Mouse (Mus musculus) cerebellum, adult 2 months (tissue): ENCODE measurements around the gene Myh2. TPM values are rescaled to one million over a fixed set of nuclear protein-coding genes. Genes with fewer than 3 reads are reported as not detected.

ENCODE experiments used
- DNase-seq, 2 experiments: peaks; one replicate each; pipeline ENCODE4 v3.0.0; 2021
- H3K27ac ChIP-seq: fragments of 200-500 bp; 2 replicates; pipeline ENCODE4 v1.5.1; 2012; ENCODE audit warnings: low read length, control low read depth, inconsistent platforms; ENCODE audit not compliant: insufficient read depth
- H3K27me3 ChIP-seq: fragments of 200-500 bp; 2 replicates; pipeline ENCODE4 v1.6.1; 2012; ENCODE audit warnings: inconsistent platforms, mild to moderate bottlenecking, low read length, moderate library complexity; ENCODE audit not compliant: control insufficient read depth, insufficient read depth
- H3K4me1 ChIP-seq: fragments of 200-500 bp; 2 replicates; pipeline ENCODE4 v1.6.1; 2011; ENCODE audit warnings: low read length; ENCODE audit not compliant: control insufficient read depth, insufficient read depth
- H3K4me3 ChIP-seq: fragments of 200-500 bp; replicated peaks from 2 replicates; pipeline ENCODE3; 2011; ENCODE audit warnings: mild to moderate bottlenecking, low read depth, low read length, control low read depth; ENCODE audit not compliant: insufficient read depth
- CTCF ChIP-seq: fragments of 200-500 bp; IDR thresholded peaks from 2 replicates; pipeline ENCODE4 v1.5.1; 2011; ENCODE audit warnings: low read depth, mild to moderate bottlenecking, control low read depth, low read length, moderate library complexity, borderline replicate concordance; ENCODE audit not compliant: insufficient read depth
- POLR2A ChIP-seq: fragments of 200-500 bp; IDR thresholded peaks from 2 replicates; pipeline ENCODE4 v1.6.1; 2011; ENCODE audit warnings: low read length, control low read depth, borderline replicate concordance; ENCODE audit not compliant: insufficient read depth
- WGBS: fragments of 180-500 bp; shearing (Covaris S2); methylation state at CpG from one replicate; pipeline ENCODE4 v1.1.7; 2018; 5-methylcytosine and 5-hydroxymethylcytosine counted together
- polyA plus RNA-seq: library from polyadenylated mRNA; depleted of rRNA; stranded (reverse); fragments of >200 nt; gene quantifications from 2 replicates; pipeline ENCODE4 v1.2.3, GENCODE M21; 2012; rRNA removed

Myh2 gene
- not detected in 2 replicates for polyA plus RNA-seq

DNA sequence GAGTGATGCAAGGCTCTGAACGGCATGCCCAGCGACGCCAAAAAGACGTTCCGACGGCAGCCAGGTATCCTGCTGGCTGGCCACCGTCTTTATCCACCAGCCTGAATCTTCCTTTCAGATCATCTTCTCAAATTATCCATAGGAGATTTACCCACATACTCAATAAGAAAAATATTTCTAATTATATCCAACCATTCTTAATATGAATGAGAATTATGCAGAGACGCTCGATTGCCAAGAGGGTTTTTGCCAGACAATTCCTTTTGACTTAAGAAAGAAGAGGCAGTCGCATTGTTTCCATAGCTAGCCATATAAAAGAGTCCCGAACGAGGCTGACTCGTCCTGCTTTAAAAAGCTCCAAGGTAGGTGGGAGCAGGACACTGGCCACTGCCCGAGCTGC is at the start of gene Myh2:
Myh2 (plus strand) TSS at position 301 of the 400 bp plus-strand sequence.
- 20% methylated on average over 14 of the region's 14 CpGs for WGBS
- H3K27ac ChIP-seq: no peak within 1 kb of the TSS

DNA sequence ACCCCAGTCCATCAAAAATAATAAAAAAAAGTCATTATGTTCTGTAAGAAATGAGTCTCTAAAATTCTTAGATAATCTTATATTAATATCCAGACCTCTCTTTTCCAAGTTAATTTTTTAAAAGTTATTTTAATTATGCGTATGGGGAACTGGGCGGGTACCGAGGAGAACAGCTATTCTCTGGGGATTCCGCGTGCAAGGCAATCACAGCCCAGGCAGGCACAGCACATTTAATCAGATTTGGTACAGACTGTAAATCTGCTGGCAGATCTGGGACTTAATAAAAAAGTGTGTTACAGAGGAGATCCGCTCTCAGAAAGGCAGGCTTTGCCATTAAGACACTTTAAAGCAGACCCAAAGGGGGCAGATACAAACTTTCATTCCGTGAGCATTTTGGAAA is 45.9 kb upstream of the Myh2 start:
- Histone ChIP-seq H3K27ac (no peak overlapping the region), H3K27me3 (no peaks in the 10 kb centered on the region), H3K4me1 (no peaks in the 10 kb centered on the region), H3K4me3 (no peak overlapping the region)
- no peak for DNase-seq
- TF ChIP-seq CTCF (no peak), POLR2A (no peak)
- 62% methylated on average over 7 of the region's 7 CpGs for WGBS

More for the DNA sequence above, at the start of gene Myh2:
- TF ChIP-seq POLR2A (no peak), CTCF (no peak)
- DNase-seq: no peak
- Histone ChIP-seq H3K27me3 (no peaks in the 10 kb centered on the region; the same call in 1 of the 2 replicates), H3K4me3 (no peak within 1 kb of the TSS), H3K4me1 (no peaks in the 10 kb centered on the region)

DNA sequence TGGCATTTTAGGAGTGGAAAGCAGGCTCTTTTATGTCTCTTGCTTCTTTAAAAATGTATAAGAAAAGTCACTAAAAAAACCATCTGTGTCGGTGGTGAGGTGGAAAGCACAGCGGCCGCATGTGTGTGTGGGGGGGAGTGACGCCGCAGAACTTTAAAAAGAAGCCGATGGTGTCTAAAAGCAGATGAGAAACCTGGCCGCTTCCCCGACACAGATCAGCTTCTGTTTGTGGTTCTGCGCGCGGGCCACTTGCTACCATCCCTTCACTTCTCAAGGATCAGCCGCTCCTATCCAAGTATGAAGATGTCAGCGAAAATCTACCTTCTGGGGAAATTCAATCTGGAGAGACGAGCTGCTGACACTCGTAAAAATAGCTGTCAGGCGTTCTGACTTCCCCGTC is 45.5 kb upstream of the Myh2 start:
- TF ChIP-seq CTCF (no peak), POLR2A (no peak)
- Histone ChIP-seq H3K27ac (no peak overlapping the region), H3K4me3 (no peak overlapping the region), H3K4me1 (no peaks in the 10 kb centered on the region), H3K27me3 (no peaks in the 10 kb centered on the region)
- DNase-seq: no peak
- whole genome bisulfite sequencing: 75% methylated on average over 17 of the region's 17 CpGs

DNA sequence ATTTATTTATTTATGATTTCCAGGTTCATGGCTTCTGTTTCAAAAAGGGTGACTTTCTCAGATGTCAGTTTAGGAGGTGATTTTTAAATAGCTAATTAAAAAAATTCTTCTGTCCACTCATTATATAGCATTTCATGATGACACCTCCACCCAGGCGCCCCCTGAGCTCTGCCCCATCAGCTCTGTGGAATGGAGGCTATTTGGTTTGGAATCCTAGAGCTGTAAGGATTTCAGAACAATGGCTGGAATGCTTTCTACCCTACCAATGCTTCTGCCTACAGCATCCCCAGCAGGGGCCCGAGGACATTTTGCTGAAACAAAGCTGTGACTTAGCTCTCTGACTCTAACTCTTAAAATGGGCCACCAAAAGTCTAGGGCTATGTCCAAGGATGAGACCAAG is 37.3 kb upstream of the Myh2 start:
- H3K27me3 ChIP-seq: no peaks in the 10 kb centered on the region
- no peak overlapping the region for H3K4me3 ChIP-seq
- DNase-seq: no peak
- no peak overlapping the region for H3K27ac ChIP-seq
- TF ChIP-seq CTCF (no peak), POLR2A (no peak)
- H3K4me1 ChIP-seq: no peaks in the 10 kb centered on the region
- 77% methylated on average over 2 of the region's 2 CpGs for WGBS

DNA sequence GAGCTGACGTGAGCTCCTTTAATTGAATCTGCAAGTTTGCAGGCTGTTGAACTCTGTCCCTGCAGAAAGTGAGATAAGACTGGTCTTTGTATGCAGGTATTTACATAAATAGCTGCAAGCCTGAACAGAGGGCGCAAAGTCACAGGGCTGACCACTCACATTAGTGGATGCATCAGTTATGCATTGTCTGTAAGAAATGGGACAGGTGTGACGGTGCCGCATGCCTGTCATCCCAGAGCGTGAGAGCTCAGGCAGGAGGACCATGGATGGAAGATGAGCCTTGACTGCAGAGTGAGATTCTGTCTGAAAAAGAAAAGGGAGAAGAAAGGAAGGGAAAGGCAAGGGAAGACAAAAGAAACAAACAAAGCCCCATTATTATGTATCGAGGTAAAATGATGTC is 36.2 kb upstream of the Myh2 start:
- Histone ChIP-seq H3K27me3 (no peaks in the 10 kb centered on the region), H3K27ac (no peak overlapping the region), H3K4me3 (no peak overlapping the region), H3K4me1 (no peaks in the 10 kb centered on the region)
- 91% methylated on average over 6 of the region's 6 CpGs for WGBS
- no peak for TF ChIP-seq POLR2A
- no peak for TF ChIP-seq CTCF
- no peak for DNase-seq

DNA sequence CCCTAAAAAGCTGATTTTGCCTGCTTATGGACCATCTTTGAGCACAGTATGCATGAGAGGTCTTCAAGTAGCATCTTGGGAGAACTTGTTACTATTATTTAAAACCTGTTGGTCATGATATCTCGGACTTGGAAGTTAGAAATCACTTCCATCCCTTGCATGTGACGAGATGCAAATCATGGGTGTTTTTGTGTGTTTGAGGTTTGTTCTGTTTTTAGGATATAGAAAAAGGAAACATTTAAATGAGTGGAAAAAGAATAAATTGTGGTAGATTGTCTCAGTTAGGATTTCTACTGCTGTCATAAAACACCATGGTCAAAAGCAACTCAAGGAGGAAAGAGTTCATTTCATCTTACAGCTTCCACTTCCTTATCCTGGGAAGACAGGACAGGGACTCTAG is 35.3 kb upstream of the Myh2 start:
- DNase-seq: no peak
- Histone ChIP-seq H3K4me1 (no peaks in the 10 kb centered on the region), H3K4me3 (no peak overlapping the region), H3K27ac (no peak overlapping the region), H3K27me3 (no peaks in the 10 kb centered on the region)
- TF ChIP-seq POLR2A (no peak), CTCF (no peak)
- WGBS: 95% methylated on average over 2 of the region's 2 CpGs

DNA sequence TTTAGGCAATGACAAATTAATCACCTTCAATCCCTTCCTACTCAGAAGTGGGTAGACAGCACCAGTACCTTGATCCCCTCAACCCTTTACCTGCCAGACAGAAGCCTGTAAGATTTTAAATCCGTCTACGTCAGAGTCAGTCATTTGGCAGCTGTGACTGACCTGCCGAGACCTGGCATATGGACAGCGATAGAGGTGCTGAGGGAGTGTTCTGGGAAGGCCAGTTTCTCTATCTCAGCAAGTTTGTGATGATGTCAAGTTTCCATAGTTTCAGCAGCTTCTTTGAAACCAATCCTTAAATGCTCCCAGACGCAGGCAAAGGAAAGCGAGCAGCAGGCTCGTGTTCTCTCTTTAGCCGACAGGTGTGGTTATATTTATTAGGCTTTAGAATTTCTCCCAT is 31.3 kb upstream of the Myh2 start:
- no peak overlapping the region for H3K4me3 ChIP-seq
- no peak for TF ChIP-seq POLR2A
- no peak for TF ChIP-seq CTCF
- H3K27me3 ChIP-seq: no peaks in the 10 kb centered on the region
- H3K27ac ChIP-seq: no peak overlapping the region
- H3K4me1 ChIP-seq: no peaks in the 10 kb centered on the region
- no peak for DNase-seq
- WGBS: 60% methylated on average over 8 of the region's 8 CpGs

DNA sequence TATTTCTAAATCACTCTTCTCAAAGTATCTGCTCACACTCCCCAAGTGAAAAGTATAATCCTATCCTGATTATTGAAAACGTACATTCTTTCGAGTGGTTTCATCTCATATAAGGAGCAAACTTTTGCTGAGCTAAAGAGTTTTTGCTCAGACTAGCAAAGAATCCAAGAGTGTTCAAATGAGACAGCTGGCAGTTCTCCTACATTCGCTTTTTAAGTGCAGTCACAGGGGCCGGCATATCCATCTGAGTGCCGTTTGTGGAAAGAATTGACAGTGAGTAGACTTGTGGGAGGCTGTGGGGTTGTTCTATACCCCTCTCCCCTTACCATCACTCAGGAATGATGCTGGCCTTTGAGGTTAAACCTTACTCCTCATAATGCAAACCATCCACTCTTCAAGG is 30.7 kb upstream of the Myh2 start:
- TF ChIP-seq POLR2A (no peak), CTCF (no peak)
- Histone ChIP-seq H3K4me1 (no peaks in the 10 kb centered on the region), H3K27me3 (no peaks in the 10 kb centered on the region), H3K4me3 (no peak overlapping the region), H3K27ac (no peak overlapping the region)
- 71% methylated on average over 5 of the region's 5 CpGs for WGBS
- DNase-seq: no peak
